Mouse (Mus musculus): ENCODE results near the gene Ifitm2. TPM values are rescaled to one million over a fixed set of nuclear protein-coding genes. Genes with fewer than 3 reads are reported as not detected.

The Ifitm2 gene
- total and polyA plus RNA-seq, 3 experiments = 213 to 317 TPM; not detected in 1

GRCm38 (mm10) chr7:140923070-140923775 is 32.6 kb downstream of the Ifitm2 start:
- Histone ChIP-seq H3K36me3 (ENCODE audit: control insufficient read depth in 1 of 2, insufficient read depth in 2 of 2, low read length in 2 of 2) (peaks cover 0 to 2% of the 10 kb centered on the region in 2 experiments; a peak in 2 of 4 replicates), H3K27me3 (ENCODE audit: control insufficient read depth in 1 of 2, insufficient read depth in 2 of 2, low read length in 2 of 2) (peaks cover 0 to 9% of the 10 kb centered on the region in 2 experiments; a peak in 3 of 4 replicates), H3K4me3 (ENCODE audit: control insufficient read depth in 1 of 2, insufficient read depth in 1 of 2, low read depth in 2 of 2, low read length in 2 of 2) (no peak overlapping the region), H3K27ac (ENCODE audit: control insufficient read depth, low read depth, low read length) (no peak overlapping the region), H3K79me2 (ENCODE audit: control insufficient read depth, insufficient read depth, low read length, poor library complexity) (no peaks in the 10 kb centered on the region), H3K9me3 (replicated peaks; ENCODE audit: insufficient read depth, low read length) (no peaks in the 10 kb centered on the region), H3K4me1 (ENCODE audit: control insufficient read depth in 1 of 2, insufficient read depth in 2 of 2, low read length in 2 of 2) (peaks cover 0 to 9% of the 10 kb centered on the region in 2 experiments; a peak in 1 of 4 replicates), H3K9ac (ENCODE audit: control insufficient read depth, low read depth, low read length, poor library complexity, severe bottlenecking) (no peak overlapping the region)
- TF ChIP-seq POLR2AphosphoS2 (IDR thresholded peaks at IDR 0.05; ENCODE audit: low read length) = no peak
- no peak for TF ChIP-seq ELF1 (IDR thresholded peaks at IDR 0.05; ENCODE audit: low read depth, low read length)
- no peak for TF ChIP-seq POLR2A (IDR thresholded peaks at IDR 0.05; ENCODE audit: control insufficient read depth in 1 of 2, insufficient read depth in 1 of 2, low read depth in 1 of 2, low read length in 2 of 2, poor library complexity in 1 of 2)
- no peak for TF ChIP-seq TBP (IDR thresholded peaks at IDR 0.05; ENCODE audit: low read depth, low read length)
- no peak for TF ChIP-seq TCF12 (IDR thresholded peaks at IDR 0.05; ENCODE audit: low read depth, low read length)
- TF ChIP-seq MEF2A (IDR thresholded peaks at IDR 0.05; ENCODE audit: extremely low read depth, insufficient replicate concordance, low read depth, low read length, poor library complexity, severe bottlenecking) = no peak
- TF ChIP-seq JUND (IDR thresholded peaks at IDR 0.05; ENCODE audit: low read depth, low read length) = no peak
- TF ChIP-seq MAFK (IDR thresholded peaks at IDR 0.05; ENCODE audit: borderline replicate concordance, low read depth, low read length) = no peak
- DNase-seq (ENCODE audit: low read depth, low spot score) = no peak

DNA sequence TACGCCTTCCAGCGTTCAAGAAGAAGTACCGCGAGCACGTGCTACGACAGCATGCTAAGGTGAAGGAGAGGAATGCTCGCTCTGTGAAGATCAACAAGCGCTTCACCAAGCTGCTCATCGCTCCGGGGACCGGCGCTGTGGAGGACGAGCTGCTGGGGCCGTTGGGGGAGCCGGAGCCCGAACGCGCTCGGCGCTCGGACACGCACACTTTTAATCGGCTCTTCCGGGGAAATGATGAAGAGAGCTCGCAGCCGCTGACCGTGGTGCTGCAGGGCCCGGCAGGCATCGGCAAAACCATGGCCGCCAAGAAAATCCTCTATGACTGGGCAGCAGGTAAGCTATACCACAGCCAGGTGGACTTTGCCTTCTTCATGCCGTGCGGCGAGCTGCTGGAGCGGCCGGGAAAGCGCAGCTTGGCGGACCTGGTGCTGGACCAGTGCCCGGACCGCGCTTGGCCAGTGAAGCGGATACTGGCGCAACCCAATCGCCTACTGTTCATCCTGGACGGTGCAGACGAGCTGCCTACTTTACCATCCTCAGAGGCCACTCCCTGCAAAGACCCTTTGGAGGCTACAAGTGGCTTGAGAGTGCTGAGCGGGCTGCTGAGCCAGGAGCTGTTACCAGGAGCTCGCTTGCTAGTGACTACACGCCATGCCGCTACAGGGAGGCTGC is 33.3 kb downstream of the Ifitm2 start:
- Histone ChIP-seq H3K27ac (ENCODE audit: control insufficient read depth, low read depth, low read length) (no peak overlapping the region), H3K27me3 (ENCODE audit: control insufficient read depth in 1 of 2, insufficient read depth in 2 of 2, low read length in 2 of 2) (peaks cover 0 to 9% of the 10 kb centered on the region in 2 experiments; a peak in 3 of 4 replicates), H3K36me3 (ENCODE audit: control insufficient read depth in 1 of 2, insufficient read depth in 2 of 2, low read length in 2 of 2) (peaks cover 0 to 4% of the 10 kb centered on the region in 2 experiments; a peak in 2 of 4 replicates), H3K79me2 (ENCODE audit: control insufficient read depth, insufficient read depth, low read length, poor library complexity) (no peaks in the 10 kb centered on the region), H3K4me3 (ENCODE audit: control insufficient read depth in 1 of 2, insufficient read depth in 1 of 2, low read depth in 2 of 2, low read length in 2 of 2) (no peak overlapping the region), H3K9me3 (replicated peaks; ENCODE audit: insufficient read depth, low read length) (no peaks in the 10 kb centered on the region), H3K4me1 (ENCODE audit: control insufficient read depth in 1 of 2, insufficient read depth in 2 of 2, low read length in 2 of 2) (peaks cover 0 to 9% of the 10 kb centered on the region in 2 experiments; a peak in 1 of 4 replicates), H3K9ac (ENCODE audit: control insufficient read depth, low read depth, low read length, poor library complexity, severe bottlenecking) (no peak overlapping the region)
- no peak for TF ChIP-seq POLR2A (IDR thresholded peaks at IDR 0.05; ENCODE audit: control insufficient read depth in 1 of 2, insufficient read depth in 1 of 2, low read depth in 1 of 2, low read length in 2 of 2, poor library complexity in 1 of 2)
- no peak for DNase-seq (ENCODE audit: low read depth, low spot score)

- Histone ChIP-seq H3K79me2 (ENCODE audit: control insufficient read depth, insufficient read depth, low read length, poor library complexity) (no peaks in the 10 kb centered on the region), H3K9ac (ENCODE audit: control insufficient read depth, low read depth, low read length, poor library complexity, severe bottlenecking) (no peak overlapping the region), H3K27me3 (ENCODE audit: control insufficient read depth in 1 of 2, insufficient read depth in 2 of 2, low read length in 2 of 2) (peaks cover 0 to 9% of the 10 kb centered on the region in 2 experiments; a peak in 3 of 4 replicates), H3K4me3 (ENCODE audit: control insufficient read depth in 1 of 2, insufficient read depth in 1 of 2, low read depth in 2 of 2, low read length in 2 of 2) (no peak overlapping the region), H3K4me1 (ENCODE audit: control insufficient read depth in 1 of 2, insufficient read depth in 2 of 2, low read length in 2 of 2) (peaks cover 0 to 9% of the 10 kb centered on the region in 2 experiments; a peak in 1 of 4 replicates), H3K36me3 (ENCODE audit: control insufficient read depth in 1 of 2, insufficient read depth in 2 of 2, low read length in 2 of 2) (peaks cover 0 to 4% of the 10 kb centered on the region in 2 experiments; a peak in 2 of 4 replicates), H3K27ac (ENCODE audit: control insufficient read depth, low read depth, low read length) (no peak overlapping the region), H3K9me3 (replicated peaks; ENCODE audit: insufficient read depth, low read length) (no peaks in the 10 kb centered on the region)
- TF ChIP-seq TBP (IDR thresholded peaks at IDR 0.05; ENCODE audit: low read depth, low read length) = no peak
- no peak for TF ChIP-seq MXI1 (IDR thresholded peaks at IDR 0.05; ENCODE audit: low read depth, low read length)
- no peak for TF ChIP-seq JUND (IDR thresholded peaks at IDR 0.05; ENCODE audit: low read depth, low read length)
- TF ChIP-seq ZNF384 (IDR thresholded peaks at IDR 0.05; ENCODE audit: low read depth, low read length) = no peak
- no peak for TF ChIP-seq ETS1 (IDR thresholded peaks at IDR 0.05; ENCODE audit: low read depth, low read length)
- no peak for TF ChIP-seq POLR2AphosphoS5 (IDR thresholded peaks at IDR 0.05; ENCODE audit: borderline replicate concordance, low read depth, low read length)
- TF ChIP-seq RCOR1 (IDR thresholded peaks at IDR 0.05; ENCODE audit: low read depth, low read length) = no peak
- no peak for TF ChIP-seq KAT2A (conservative IDR thresholded peaks at IDR 0.05; ENCODE audit: low read depth, low read length)
- TF ChIP-seq POLR2A (IDR thresholded peaks at IDR 0.05; ENCODE audit: control insufficient read depth in 1 of 2, insufficient read depth in 1 of 2, low read depth in 1 of 2, low read length in 2 of 2, poor library complexity in 1 of 2) = no peak
- TF ChIP-seq NRF1 (IDR thresholded peaks at IDR 0.05; ENCODE audit: insufficient read depth, low read depth, low read length, poor library complexity, severe bottlenecking) = no peak
- TF ChIP-seq CTCF (IDR thresholded peaks at IDR 0.05 in 2 of 3, conservative IDR thresholded peaks at IDR 0.05 in 1 of 3; ENCODE audit: control insufficient read depth in 1 of 3, insufficient read depth in 1 of 3, low read depth in 2 of 3, low read length in 3 of 3, poor library complexity in 1 of 3, severe bottlenecking in 1 of 3) = no peak
- no peak for TF ChIP-seq EP300 (IDR thresholded peaks at IDR 0.05; ENCODE audit: low read depth in 1 of 2, low read length in 2 of 2)
- no peak for DNase-seq (ENCODE audit: low read depth, low spot score)
These were observed 34.4 kb downstream of the Ifitm2 start for GRCm38 (mm10) chr7:140921225-140921975.
